Mouse (Mus musculus) myocyte (in vitro differentiated cells): ENCODE data around the gene Ppp1r21. TPM values are rescaled to one million over a fixed set of nuclear protein-coding genes. Genes with fewer than 3 reads are reported as not detected.

Source experiments
- H3K27me3 ChIP-seq: one replicate; pipeline ENCODE4 v1.6.1; 2011; ENCODE audit not compliant: control insufficient read depth, insufficient read depth, insufficient read length
- H3K36me3 ChIP-seq: one replicate; pipeline ENCODE4 v1.6.1; 2011; ENCODE audit not compliant: control insufficient read depth, insufficient read depth
- H3K4me2 ChIP-seq: one replicate; pipeline ENCODE4 v1.6.1; 2011; ENCODE audit warnings: low read depth, control low read depth
- H3K4me3 ChIP-seq: one replicate; pipeline ENCODE4 v1.5.1; 2011; ENCODE audit warnings: mild to moderate bottlenecking, control low read depth, moderate library complexity
- H3K79me2 ChIP-seq: one replicate; pipeline ENCODE4 v1.6.1; 2011; ENCODE audit not compliant: control insufficient read depth, insufficient read depth
- H3ac ChIP-seq: one replicate; pipeline ENCODE4 v1.6.1; 2011; ENCODE audit not compliant: control insufficient read depth, insufficient read length
- CEBPB ChIP-seq: IDR thresholded peaks from 2 replicates; pipeline ENCODE4 v1.6.1; 2011; ENCODE audit warnings: mild to moderate bottlenecking, moderate library complexity; ENCODE audit not compliant: poor library complexity, insufficient read depth, severe bottlenecking
- E2F4 ChIP-seq: IDR thresholded peaks from one replicate; pipeline ENCODE4 v1.6.1; 2011; ENCODE audit warnings: mild to moderate bottlenecking, control low read depth, moderate library complexity; ENCODE audit not compliant: insufficient read depth
- MAX ChIP-seq: IDR thresholded peaks from one replicate; pipeline ENCODE4 v1.6.1; 2011; ENCODE audit warnings: low read depth, mild to moderate bottlenecking, control low read depth
- MYOD1 ChIP-seq, 3 experiments: IDR thresholded peaks; one replicate each; pipeline ENCODE4 v1.6.1; 2011; ENCODE audit warnings: control low read depth in 2 of 3, low read depth in 2 of 3, mild to moderate bottlenecking in 2 of 3, moderate library complexity in 1 of 3; ENCODE audit not compliant: insufficient read length in 2 of 3, control insufficient read depth in 1 of 3
- MYOG ChIP-seq, 3 experiments: IDR thresholded peaks; one replicate each; pipeline ENCODE4 v1.6.1; 2011; ENCODE audit warnings: control low read depth in 2 of 3, low read depth in 2 of 3, mild to moderate bottlenecking in 2 of 3; ENCODE audit not compliant: insufficient read length in 2 of 3, control insufficient read depth in 1 of 3, insufficient read depth in 1 of 3
- POLR2A ChIP-seq: IDR thresholded peaks from one replicate; pipeline ENCODE4 v1.6.1; 2011; ENCODE audit warnings: low read depth, mild to moderate bottlenecking, control low read depth, moderate library complexity; ENCODE audit not compliant: insufficient read length
- POLR2AphosphoS2 ChIP-seq: IDR thresholded peaks from one replicate; pipeline ENCODE4 v1.6.1; 2011; ENCODE audit warnings: low read depth, control low read depth; ENCODE audit not compliant: insufficient read length
- REST ChIP-seq: IDR thresholded peaks from one replicate; pipeline ENCODE4 v1.6.1; 2011; ENCODE audit warnings: mild to moderate bottlenecking, control low read depth, moderate library complexity; ENCODE audit not compliant: insufficient read depth, insufficient read length
- SRF ChIP-seq: IDR thresholded peaks from one replicate; pipeline ENCODE4 v1.6.1; 2011; ENCODE audit warnings: low read depth; ENCODE audit not compliant: control insufficient read depth, insufficient read length
- TCF12 ChIP-seq: IDR thresholded peaks from one replicate; pipeline ENCODE4 v1.6.1; 2011; ENCODE audit warnings: mild to moderate bottlenecking, control low read depth; ENCODE audit not compliant: poor library complexity, insufficient read depth, severe bottlenecking
- TCF3 ChIP-seq: IDR thresholded peaks from one replicate; pipeline ENCODE4 v1.6.1; 2011; ENCODE audit warnings: low read depth, control low read depth; ENCODE audit not compliant: insufficient read length
- USF1 ChIP-seq: IDR thresholded peaks from one replicate; pipeline ENCODE4 v1.6.1; 2011; ENCODE audit warnings: low read depth, mild to moderate bottlenecking, control low read depth, moderate library complexity
- polyA plus RNA-seq: library from polyadenylated mRNA; unstranded; fragments of >200 nt; fragmentation: generic; extraction: Trizol; gene quantifications from one replicate; pipeline ENCODE4 v1.2.1, GENCODE M21; 2012; ENCODE audit warnings: missing spikeins

Ppp1r21 gene
- polyA plus RNA-seq, 1 experiment = 11.5 TPM

- Histone ChIP-seq H3K4me3 (no peak overlapping the region), H3K79me2 (no peaks in the 10 kb centered on the region), H3K4me2 (no peak overlapping the region), H3K36me3 (peaks cover 13% of the 10 kb centered on the region), H3K27me3 (no peaks in the 10 kb centered on the region), H3ac (no peak overlapping the region)
- TF ChIP-seq E2F4 (no peak), SRF (no peak), USF1 (no peak)
These were observed 53.5 kb downstream of the Ppp1r21 start for GRCm38 (mm10) chr17:88583411-88583810.

GRCm38 (mm10) chr17:88587371-88587770 lies 57.5 kb downstream of the Ppp1r21 start:
- Histone ChIP-seq H3K4me3 (no peak overlapping the region), H3K79me2 (no peaks in the 10 kb centered on the region), H3K4me2 (no peak overlapping the region), H3K27me3 (no peaks in the 10 kb centered on the region), H3K36me3 (peaks cover 9% of the 10 kb centered on the region), H3ac (no peak overlapping the region)
- TF ChIP-seq MYOD1 (IDR thresholded peaks at IDR 0.05; ENCODE audit: control insufficient read depth in 1 of 3, insufficient read length in 2 of 3, low read depth in 2 of 3) (no peak), REST (no peak), MAX (no peak), POLR2AphosphoS2 (no peak), USF1 (no peak), CEBPB (no peak), SRF (no peak), TCF3 (no peak), E2F4 (no peak), POLR2A (no peak), TCF12 (no peak)

GRCm38 (mm10) chr17:88588228-88588627 lies 58.3 kb downstream of the Ppp1r21 start:
- H3K27me3 ChIP-seq = no peaks in the 10 kb centered on the region
- H3ac ChIP-seq = no peak overlapping the region
- TF ChIP-seq POLR2AphosphoS2 (no peak), SRF (no peak), TCF12 (no peak), MYOD1 (IDR thresholded peaks at IDR 0.05; ENCODE audit: control insufficient read depth in 1 of 3, insufficient read length in 2 of 3, low read depth in 2 of 3) (no peak), REST (no peak), E2F4 (no peak), MYOG (IDR thresholded peaks at IDR 0.05; ENCODE audit: control insufficient read depth in 1 of 3, insufficient read depth in 1 of 3, insufficient read length in 2 of 3, low read depth in 2 of 3) (no peak), POLR2A (no peak), USF1 (no peak), TCF3 (no peak), CEBPB (no peak), MAX (no peak)
- no peak overlapping the region for H3K4me3 ChIP-seq
- H3K36me3 ChIP-seq = peaks cover 9% of the 10 kb centered on the region
- H3K4me2 ChIP-seq = no peak overlapping the region
- H3K79me2 ChIP-seq = no peaks in the 10 kb centered on the region

GRCm38 (mm10) chr17:88590251-88590650 lies 60.3 kb downstream of the Ppp1r21 start:
- H3K36me3 ChIP-seq = no peaks in the 10 kb centered on the region
- H3K4me3 ChIP-seq = no peak overlapping the region
- no peak overlapping the region for H3ac ChIP-seq
- TF ChIP-seq MAX = no peak
- TF ChIP-seq MYOG (IDR thresholded peaks at IDR 0.05; ENCODE audit: control insufficient read depth in 1 of 3, insufficient read depth in 1 of 3, insufficient read length in 2 of 3, low read depth in 2 of 3) = no peak
- TF ChIP-seq POLR2AphosphoS2 = no peak
- TF ChIP-seq SRF = no peak
- TF ChIP-seq TCF12 = no peak
- no peak for TF ChIP-seq USF1
- no peak for TF ChIP-seq TCF3
- TF ChIP-seq REST = no peak
- no peak for TF ChIP-seq CEBPB
- no peak for TF ChIP-seq POLR2A
- TF ChIP-seq E2F4 = no peak
- no peak for TF ChIP-seq MYOD1 (IDR thresholded peaks at IDR 0.05; ENCODE audit: control insufficient read depth in 1 of 3, insufficient read length in 2 of 3, low read depth in 2 of 3)
- H3K27me3 ChIP-seq = no peaks in the 10 kb centered on the region
- no peak overlapping the region for H3K4me2 ChIP-seq
- H3K79me2 ChIP-seq = no peaks in the 10 kb centered on the region

GRCm38 (mm10) chr17:88595071-88595470 lies 65.2 kb downstream of the Ppp1r21 start:
- Histone ChIP-seq H3K4me2 (no peak overlapping the region), H3K27me3 (no peaks in the 10 kb centered on the region), H3K79me2 (peaks cover 17% of the 10 kb centered on the region), H3K4me3 (no peak overlapping the region), H3K36me3 (no peaks in the 10 kb centered on the region), H3ac (no peak overlapping the region)
- no peak for TF ChIP-seq E2F4
- no peak for TF ChIP-seq POLR2A
- peak in 2 of 3 experiments; percentile 3 to 31 for TF ChIP-seq MYOD1 (IDR thresholded peaks at IDR 0.05; ENCODE audit: control insufficient read depth in 1 of 3, insufficient read length in 2 of 3, low read depth in 2 of 3)
- TF ChIP-seq MYOG (IDR thresholded peaks at IDR 0.05; ENCODE audit: control insufficient read depth in 1 of 3, insufficient read depth in 1 of 3, insufficient read length in 2 of 3, low read depth in 2 of 3) = peak in 1 of 3 experiments; percentile 41
- no peak for TF ChIP-seq CEBPB
